Mouse (Mus musculus): Measurements from ENCODE around the gene Tpra1. TPM values are rescaled to one million over a fixed set of nuclear protein-coding genes. Genes with fewer than 3 reads are reported as not detected.

The Tpra1 gene
- total RNA-seq, 2 experiments from 2014 or later, result 24.4 to 27.4 TPM

DNA sequence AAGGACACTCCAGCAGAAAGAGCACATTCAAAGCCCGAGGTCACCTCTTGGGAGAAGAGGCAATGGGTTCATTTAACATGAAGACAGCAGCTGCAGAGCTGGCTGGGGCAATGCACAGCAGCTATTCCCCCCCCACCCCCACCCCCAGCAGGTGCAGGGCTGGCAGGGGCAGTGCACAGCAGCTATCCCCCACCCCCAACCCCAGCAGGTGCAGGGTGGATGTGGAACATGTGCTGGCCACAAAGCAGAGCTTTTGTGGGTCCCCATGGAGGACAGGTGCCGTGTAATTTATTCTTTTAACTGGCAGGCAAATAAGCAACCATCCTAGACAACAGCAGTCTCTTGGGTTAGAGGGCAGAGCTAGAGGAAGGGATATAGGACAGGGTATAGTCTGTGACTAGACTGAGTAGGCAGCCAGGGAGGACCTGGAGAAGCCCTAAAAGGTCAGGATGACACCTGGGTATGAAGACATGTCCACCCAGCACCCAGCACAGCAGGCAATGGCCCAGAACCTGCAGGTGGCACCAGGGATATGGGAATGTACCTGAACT is 15.6 kb upstream of the Tpra1 start:
- intact Hi-C loops (cut with DNase I), result no loop called here
- no peak for DNase-seq

DNA sequence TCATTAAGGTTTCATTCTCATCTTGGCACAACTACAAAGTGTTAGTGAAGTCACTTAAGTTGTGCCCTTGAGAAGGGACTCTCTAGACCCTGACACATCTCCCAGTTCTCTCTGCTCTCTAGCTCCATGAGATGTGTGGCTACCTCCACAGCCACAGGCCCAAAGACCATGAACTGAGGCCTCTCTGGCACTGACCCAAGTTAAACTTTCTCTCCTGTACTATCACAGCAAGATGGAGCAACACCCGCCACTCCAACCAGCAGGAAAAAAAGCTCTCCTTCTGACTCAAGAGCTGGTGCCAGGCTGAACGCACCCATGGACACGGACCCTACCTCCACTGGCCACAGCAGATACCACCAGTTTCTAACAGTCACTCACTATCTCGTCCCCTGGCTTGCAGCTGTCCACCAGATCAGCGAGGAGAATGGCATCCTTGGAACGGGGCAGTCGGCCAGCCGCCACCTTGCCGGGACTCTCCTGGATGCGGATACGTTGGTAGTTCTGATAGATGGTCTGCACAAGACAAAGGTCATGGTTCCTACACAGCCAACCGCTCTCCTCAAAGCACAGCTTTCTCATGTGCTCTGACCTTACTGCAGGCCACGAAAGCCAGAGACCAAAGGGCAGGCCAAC is 12.5 kb upstream of the Tpra1 start:
- intact Hi-C loops (cut with DNase I), result loop anchor here (5.0 kb wide), 2 partner anchors 32 to 342 kb away; no protein-coding TSS in a partner anchor
- no peak for DNase-seq

DNA sequence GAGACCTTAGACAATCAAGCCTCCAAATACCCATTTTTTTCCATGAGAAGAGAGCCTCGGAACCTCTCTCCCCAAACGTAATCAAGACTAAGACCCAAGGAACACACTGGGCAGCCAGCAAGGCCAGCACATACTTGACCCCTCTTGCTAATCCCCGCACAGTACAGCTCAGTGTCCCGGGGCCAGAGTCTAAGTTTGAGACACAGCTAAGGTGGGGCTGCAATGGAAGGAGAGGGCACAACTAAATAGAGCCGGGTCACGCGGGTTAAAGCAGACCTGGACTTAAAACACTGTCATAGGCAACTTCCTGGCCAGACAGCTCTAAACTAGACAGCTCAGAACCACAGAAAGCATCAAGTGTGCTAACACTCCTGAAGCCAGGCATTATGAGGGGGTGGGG is 11.2 kb upstream of the Tpra1 start:
- no peak for DNase-seq
- intact Hi-C loops (cut with DNase I), result loop anchor here (5.0 kb wide), 2 partner anchors 34 to 344 kb away; no protein-coding TSS in a partner anchor

DNA sequence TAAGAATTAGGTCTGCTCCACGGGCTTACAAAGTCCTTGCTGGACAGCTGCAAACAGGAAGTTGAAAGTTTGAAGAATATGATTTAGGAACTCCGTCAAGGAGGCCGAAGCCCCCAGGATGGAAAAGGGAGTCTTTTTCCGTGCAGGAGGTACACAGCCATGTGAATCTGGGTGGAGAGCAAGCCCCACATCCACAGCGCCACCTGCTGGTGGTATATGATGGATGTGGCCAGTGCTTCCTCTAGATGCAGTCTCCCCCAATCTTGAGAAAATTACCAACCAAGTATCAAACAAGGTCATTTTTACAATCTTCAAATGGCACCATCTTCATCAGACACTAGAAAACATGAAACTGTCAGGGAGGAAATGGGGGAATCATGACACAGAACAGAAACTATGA is 8.5 kb upstream of the Tpra1 start:
- intact Hi-C loops (cut with DNase I), result loop anchor here (5.0 kb wide), 2 partner anchors 36 to 346 kb away; no protein-coding TSS in a partner anchor
- DNase-seq, result peak in 1 of 2 experiments; percentile 52

DNA sequence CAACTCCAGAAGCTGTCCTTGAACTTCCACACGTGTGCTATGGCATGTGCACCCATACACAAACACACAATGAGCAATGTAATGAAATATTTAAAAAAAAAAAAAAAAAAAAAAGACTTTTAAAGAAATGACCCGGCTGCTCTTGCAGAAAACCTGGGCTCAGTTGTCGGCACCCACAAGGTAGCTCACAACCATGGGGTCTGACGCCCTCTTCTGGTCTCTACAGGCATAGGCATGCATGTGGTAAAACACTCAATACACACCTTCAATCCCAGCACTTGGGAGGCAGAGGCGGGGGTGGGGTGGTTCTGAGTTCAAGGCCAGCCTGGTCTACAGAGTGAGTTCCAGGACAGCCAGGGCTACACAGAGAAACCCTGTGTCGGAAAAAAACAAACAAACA is 6.1 kb upstream of the Tpra1 start:
- no peak for DNase-seq
- intact Hi-C loops (cut with DNase I), result no loop called here

DNA sequence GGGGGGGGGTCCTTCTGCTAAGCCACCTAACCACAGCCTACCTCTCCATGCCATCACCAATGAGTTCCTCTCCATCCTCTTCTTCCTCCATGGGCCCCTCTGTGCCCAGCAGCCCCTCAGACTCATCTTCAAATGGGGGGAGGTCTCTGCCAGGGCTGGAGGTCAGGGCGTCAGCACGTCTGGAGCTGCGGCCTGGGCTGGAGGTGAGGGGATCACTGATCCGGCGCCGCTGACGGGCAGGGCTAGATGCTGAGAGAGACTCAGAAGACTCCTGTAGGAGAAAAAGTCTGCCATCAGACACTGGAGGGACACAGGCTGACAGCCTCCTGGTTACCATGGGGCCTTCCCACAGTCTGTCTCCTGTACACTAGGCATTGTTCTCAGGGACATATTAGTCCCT is 4.8 kb upstream of the Tpra1 start:
- intact Hi-C loops (cut with DNase I), result no loop called here
- no peak for DNase-seq

DNA sequence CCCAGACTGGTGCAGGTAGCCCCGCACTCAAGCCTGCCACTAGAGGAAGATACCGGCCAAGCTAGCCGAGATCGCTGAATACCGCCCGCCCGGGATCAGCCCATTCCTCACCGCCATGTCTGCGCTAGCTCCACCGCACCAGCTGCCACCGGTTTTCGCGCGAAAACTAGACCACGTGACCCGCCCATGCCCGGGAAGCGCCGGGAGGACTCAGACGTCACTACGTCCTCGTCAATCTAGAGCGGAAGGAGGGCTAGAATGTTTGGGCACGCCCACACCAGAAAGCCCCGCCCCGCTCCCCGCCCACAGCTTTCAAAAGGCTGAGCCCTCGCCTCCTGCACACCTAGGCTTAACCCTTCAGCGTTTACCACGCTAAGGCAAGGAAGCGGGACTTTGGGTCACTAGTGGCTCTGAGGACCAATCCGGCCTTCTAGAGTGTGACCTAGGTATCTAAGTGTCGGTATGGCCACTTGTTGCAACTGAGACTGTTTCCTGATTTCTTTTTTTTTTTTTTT is 3.5 kb upstream of the Tpra1 start, which contains the start of gene Mcm2:
TSS of gene Mcm2 (minus strand) at position 247 of the 515 bp plus-strand sequence.
- DNase-seq, result peak; percentile 90
- intact Hi-C loops (cut with DNase I), result no loop called here

DNA sequence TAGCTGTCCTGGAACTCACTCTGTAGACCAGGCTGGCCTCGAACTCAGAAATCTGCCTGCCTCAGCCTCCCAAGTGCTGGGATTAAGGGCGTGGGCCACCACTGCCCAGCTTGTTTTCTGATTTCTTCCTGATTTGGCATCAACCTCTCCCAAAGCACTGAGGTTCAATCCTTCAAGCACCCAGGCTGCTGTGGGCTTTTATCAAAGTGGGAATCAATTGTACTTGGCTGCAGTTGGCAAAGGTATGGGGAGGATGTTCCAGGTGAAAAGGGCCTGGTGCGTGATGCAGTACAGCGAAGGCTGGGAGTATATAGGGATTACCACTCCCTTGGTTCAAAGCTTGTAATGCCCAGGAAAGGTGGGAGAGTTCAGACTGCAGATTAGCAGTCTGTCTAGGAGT is 3.0 kb upstream of the Tpra1 start:
- intact Hi-C loops (cut with DNase I), result no loop called here
- no peak for DNase-seq

DNA sequence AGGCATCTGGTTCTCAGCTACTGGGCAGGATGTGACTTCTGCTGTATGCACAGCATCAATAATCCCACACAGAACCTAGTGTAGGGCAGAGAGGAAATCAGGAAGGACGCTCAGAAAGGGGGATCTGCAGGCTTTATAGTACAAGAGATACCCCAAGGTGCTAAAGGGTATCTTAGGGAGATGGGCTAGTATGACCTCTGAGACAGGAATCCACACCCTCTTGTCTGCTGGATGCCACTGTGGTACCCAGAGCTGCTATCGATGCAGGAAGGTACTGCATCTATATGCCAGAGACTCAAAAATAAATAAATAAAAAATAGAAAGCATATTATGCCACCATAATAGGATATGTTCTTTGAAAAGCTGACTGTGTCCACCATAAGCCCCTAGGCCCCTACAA is 2.4 kb upstream of the Tpra1 start:
- intact Hi-C loops (cut with DNase I), result no loop called here
- no peak for DNase-seq

DNA sequence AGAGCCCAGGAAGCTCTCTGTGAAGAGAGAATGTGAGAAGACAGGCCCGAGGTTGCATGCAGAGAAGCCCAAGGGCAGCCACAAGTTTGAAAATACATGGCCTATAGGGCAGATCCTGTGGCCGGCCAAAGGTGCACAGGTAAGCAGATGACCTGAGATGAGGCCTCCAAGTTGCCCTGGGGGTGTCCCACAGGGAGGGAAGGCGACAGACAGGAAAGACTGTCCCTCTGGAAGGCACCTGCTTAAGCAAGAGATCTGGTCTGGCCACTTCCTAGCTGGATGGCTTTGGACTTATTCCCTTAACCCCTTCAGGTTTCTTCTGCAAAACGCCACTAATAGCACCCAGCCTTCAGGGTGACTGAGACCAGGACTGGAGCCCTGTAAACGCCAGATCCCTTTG is 580 bp upstream of the Tpra1 start:
- no peak for DNase-seq

DNA sequence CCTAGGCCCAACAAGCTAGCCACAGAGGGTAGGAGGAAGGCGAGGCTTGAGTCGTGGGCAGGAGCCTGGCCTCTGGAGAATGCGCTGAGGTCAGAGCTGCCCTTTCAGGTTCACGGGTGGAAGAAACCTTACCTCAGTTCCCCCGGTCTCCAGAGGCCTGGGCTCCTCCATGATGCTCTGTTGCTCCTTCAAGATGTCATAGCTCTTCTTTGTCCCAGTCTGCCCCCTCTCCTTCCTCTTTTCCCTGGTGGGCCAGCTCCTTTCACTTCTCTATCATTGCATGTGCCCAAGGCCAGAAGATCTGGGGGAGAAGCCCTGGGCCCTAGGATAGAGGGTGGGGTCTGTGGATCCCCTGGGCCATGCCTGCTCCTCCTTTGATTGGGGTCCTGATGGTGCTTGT is 1.7 kb downstream of the Tpra1 start:
- intact Hi-C loops (cut with DNase I), result no loop called here
- no peak for DNase-seq

More for the DNA sequence above, 580 bp upstream of the Tpra1 start:
- intact Hi-C loops (cut with DNase I), result no loop called here

DNA sequence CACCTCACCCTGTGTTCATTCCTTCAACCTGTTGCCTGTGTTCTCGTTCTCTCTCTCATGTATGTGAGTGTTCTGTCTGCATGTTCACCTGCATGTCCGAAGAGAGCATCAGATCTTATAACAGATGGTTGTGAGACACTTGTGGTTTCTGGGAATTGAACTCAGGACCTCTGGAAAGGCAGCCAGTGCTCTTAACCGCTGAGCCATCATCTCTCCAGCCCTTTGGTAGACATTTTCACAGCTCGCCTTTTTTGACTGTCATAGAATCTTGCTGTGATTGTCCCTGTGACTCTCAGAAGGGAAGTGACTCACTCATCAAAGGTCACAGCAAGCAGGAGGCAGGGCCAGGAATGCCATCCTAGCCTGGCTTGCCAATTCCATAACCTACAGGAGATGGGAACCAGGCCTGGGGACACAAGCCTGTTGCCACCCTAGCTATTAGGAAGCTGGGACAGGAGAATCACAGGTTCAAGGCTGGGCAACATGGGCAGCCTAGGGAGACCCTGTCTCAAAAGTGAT is 2.5 kb downstream of the Tpra1 start:
- intact Hi-C loops (cut with DNase I), result no loop called here
- DNase-seq, result no peak

DNA sequence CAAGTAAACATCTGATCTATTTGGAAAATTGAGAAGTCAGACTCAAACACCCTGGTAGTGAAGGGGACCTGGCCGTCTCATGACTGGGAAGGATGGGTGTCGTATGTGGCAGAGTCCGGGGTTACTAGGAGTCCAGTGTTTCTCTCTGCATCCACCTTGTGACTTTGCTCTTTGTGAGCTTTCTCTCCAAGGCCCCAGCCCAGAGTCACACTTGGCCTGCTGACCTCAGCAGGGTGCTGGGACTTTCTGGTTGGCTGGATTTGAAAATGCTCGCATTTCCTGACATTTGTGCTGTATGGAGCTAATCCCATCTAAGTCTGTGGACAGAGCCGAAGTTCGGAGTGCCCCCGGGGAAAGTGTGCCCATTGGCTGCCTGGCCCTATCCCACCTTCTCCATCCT is 3.0 kb downstream of the Tpra1 start:
- no peak for DNase-seq
- intact Hi-C loops (cut with DNase I), result loop anchor here (5.0 kb wide), 1 partner anchor 348 kb away; no protein-coding TSS in a partner anchor

DNA sequence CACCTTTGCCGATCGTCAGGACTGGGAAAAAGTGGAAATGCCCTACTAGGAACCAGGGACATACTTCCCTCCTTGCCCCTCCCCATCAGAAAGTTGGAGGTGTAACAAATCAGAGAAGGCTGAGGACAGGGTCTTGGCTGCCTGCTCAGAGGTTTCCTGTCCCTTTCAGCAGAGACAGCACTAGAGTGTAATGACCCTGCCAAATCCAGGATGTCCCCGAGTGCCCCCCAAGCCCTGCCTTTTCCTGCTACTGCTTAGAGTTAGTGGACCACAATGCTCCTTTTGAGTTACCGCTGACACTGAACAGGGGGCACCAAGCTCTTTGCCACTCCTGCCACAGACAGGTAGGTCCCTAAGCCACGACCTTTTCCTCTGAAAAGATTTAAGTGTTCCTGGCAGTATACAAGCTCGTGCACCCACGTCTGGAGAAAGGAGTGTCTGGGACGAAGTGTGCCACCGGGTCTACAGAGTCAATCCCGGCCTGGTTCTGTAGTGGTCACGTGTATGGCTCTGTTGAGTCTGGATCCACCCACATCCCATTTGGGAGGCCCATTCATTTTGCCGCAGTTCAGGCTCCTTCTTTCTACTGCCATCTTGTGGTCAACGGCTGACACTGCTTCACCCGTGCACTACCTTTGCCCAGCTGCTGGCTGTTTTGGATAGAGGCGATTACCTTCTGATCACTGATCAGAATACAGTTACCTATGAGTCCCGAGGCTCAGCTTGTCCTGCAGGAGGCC is 4.5 kb downstream of the Tpra1 start:
- no peak for DNase-seq
- intact Hi-C loops (cut with DNase I), result loop anchor here (5.0 kb wide), 1 partner anchor 349 kb away; no protein-coding TSS in a partner anchor

DNA sequence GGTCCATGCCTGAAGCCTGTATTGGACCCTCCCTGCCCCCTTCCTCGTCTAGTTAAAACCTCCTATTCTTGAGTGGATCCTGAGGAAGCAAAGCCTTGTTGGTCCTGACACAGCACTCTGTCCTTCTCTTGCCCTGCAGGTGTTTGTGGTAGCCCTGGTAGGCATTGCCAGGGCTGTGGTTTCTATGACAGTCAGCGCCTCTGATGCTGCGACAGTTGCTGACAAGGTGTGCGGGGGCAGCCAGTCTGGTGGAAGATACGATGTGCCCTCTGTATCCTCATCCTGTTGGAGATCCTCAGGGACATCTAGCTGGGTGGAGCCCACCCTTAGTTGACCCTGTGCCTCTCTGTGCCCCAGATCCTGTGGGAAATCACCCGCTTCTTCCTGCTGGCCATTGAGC is 7.1 kb downstream of the Tpra1 start:
- no peak for DNase-seq
- intact Hi-C loops (cut with DNase I), result loop anchor here (5.0 kb wide), 1 partner anchor 352 kb away; no protein-coding TSS in a partner anchor

DNA sequence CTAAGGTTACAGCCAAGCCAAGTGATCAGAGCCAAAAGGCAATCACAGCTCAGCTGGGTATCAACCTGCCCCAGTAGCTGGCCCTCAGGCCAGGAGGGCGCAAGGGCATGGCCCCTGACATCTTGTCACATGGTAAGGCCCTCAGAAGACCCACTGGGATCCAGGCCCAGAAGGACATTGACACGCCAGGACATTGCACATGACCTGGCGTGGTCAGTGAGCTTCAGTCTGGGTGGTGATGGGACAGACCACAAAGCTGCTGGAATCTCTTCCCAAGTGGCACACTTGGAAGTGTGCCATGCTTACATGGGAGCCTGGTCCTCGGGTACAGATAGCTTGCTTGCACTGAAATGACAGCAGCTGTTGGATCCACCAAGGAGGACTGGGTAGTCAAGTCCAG is 11.0 kb downstream of the Tpra1 start:
- intact Hi-C loops (cut with DNase I), result loop anchor here (5.0 kb wide), 1 partner anchor 366 kb away; no protein-coding TSS in a partner anchor
- DNase-seq, result no peak

DNA sequence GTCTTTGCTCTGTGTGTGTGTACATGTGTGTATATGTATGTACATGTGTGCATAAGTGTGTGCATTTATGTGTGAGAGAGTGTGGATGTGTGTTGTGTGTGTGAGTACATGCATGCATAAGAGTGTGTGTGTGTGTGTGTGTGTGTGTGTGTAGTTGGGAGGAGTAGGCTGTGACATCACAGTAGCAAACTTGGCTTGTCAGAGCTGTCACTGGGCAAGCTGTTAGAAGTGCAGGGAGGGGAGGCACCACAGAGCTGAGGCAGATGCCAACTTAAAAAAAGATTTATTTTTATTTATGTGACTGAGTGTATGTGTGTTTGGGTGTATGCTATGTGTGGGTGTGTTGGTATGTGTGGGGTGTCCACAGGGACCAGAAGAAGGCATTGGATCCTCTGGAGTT is 11.4 kb downstream of the Tpra1 start:
- intact Hi-C loops (cut with DNase I), result loop anchor here (5.0 kb wide), 1 partner anchor 366 kb away; no protein-coding TSS in a partner anchor
- no peak for DNase-seq

DNA sequence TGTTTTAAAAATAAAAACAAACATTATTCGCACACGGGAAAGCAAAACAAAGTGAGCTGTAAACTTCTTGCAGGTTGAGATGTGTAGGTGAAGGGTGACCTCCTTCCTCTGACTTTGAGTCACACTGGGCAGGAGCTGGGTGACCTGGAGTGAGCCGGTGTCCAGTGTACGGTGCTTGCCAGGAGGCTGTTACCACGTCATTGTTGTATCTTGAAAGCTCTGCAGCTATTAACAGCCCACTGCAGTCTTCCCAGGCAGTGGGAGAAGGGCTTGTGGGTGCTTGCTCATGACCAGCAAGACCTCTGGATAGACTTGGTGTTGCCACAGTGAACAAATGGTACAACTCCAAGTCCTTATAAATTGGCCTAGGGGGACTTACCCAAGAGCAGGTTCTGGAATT is 12.7 kb downstream of the Tpra1 start:
- DNase-seq, result no peak
- intact Hi-C loops (cut with DNase I), result loop anchor here (5.0 kb wide), 1 partner anchor 367 kb away; no protein-coding TSS in a partner anchor

DNA sequence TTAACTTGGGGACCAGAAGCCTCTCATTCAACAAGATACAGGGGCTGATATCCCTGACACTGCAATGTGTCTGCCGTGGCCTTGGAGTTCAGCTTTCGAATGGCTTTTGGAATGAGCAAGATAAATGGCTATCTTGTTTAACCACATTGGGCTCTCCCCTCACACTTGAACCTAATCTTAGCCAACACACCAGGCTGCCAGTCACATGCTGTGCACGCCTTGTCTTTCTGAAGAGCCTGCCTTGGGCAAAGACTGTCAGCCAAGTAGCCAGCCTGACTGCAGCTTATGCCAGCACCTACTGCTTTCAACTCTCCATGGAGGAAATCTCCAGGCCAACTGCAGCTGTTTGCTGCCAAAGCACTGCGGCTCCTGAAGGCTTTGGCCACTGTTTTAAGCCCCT is 13.5 kb downstream of the Tpra1 start:
- intact Hi-C loops (cut with DNase I), result no loop called here
- no peak for DNase-seq

DNA sequence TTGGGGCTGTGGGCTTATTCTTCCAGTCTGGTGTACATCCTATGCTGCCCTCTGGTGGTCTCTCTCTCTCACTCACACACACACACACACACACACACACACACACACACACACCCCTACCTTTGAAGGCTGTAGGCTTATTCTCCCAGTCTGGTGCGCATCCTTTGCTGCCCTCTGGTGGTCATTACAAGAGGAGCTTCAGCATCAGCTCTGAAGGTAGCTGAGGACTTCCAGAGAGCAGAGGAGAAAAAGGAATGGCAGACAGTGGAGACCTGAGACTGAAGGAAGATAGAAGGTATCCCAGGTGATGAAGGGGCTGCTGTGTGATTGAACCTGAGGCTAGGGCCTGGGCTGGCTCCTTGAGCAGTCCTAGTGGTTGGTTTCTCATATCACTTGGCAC is 14.1 kb downstream of the Tpra1 start:
- intact Hi-C loops (cut with DNase I), result no loop called here
- DNase-seq, result no peak

DNA sequence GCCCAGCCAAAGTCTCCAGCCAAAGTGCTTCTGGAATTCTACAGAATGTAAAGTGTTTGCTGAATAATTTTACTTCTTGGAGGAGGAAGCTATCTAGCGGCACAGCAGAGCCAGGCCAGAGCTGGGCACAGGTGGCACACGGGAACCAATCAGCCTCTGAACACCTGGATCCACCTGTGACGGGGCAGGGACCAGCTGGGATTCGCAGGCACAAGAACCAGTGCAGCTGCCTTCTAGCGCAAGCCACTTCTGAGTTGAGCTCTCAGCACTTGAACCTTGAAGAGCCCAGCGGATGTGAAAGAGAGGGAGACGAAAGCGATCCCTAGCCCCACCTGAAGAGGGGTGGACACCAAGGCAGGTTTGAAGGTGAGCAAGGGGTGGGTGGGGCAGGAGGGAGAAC is 16.8 kb downstream of the Tpra1 start:
- DNase-seq, result no peak
- intact Hi-C loops (cut with DNase I), result no loop called here

Data from gastrocnemius, postnatal 36 days (tissue).